Mouse (Mus musculus) G1E-ER4 (cell line): Measurements from ENCODE around the gene Gtf2b. TPM values are rescaled to one million over a fixed set of nuclear protein-coding genes. Genes with fewer than 3 reads are reported as not detected.

Experiments
- GATA1 ChIP-seq: IDR thresholded peaks from one replicate; pipeline ENCODE4 v1.8.0; 2012; ENCODE audit warnings: low read length, inconsistent platforms
- polyA plus RNA-seq: library from polyadenylated mRNA; stranded (reverse); fragments of >175 nt; gene quantifications from 2 replicates; pipeline ENCODE4 v1.2.3, GENCODE M21; 2012

The Gtf2b gene
- polyA plus RNA-seq = 3.6 and 3.7 TPM in 2 replicates

- TF ChIP-seq GATA1 = no peak
Measured at GRCm38 (mm10) chr3:142764995-142765777, at the start of gene Gtf2b. Gene Gtf2b, plus strand, starts transcription at chr3:142765045.

- TF ChIP-seq GATA1 = no peak
Measured at GRCm38 (mm10) chr3:142725481-142725880, 39.4 kb upstream of the Gtf2b start.

DNA sequence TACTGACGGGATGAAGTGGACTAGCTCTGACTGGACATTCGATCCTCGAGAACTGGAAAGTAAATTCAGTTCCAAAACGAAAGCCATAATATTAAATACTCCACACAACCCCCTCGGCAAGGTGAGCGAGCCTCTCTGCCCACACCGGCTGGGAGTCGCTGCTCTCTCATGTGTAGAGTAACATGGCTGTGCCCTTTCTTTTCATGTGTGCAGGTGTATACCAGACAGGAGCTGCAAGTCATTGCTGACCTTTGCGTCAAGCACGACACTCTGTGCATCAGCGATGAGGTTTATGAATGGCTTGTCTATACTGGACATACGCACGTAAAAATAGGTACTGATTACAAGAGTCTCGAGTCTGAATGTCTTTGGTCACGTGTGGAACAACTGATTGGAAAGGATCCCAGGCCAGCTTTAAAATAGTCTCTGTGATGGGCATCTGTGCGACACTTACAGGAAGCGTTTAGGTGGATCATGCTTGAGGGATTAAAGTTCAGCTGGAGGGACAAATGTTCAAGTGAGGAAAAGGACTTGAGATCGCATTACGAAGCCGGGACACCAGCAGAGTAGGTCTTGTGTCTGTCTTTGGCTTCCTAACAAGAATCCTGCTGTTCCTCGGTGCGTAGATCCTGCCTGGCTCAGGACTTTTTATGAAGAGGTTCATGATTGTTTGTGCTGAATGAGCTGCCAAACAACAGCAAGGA, 38.7 kb upstream of the Gtf2b start:
- no peak for TF ChIP-seq GATA1

- TF ChIP-seq GATA1 = no peak
Measured at GRCm38 (mm10) chr3:142734291-142734690, 30.6 kb upstream of the Gtf2b start.

GRCm38 (mm10) chr3:142740896-142741295, 23.9 kb upstream of the Gtf2b start:
- TF ChIP-seq GATA1 = no peak

GRCm38 (mm10) chr3:142743973-142744898, 20.6 kb upstream of the Gtf2b start:
- no peak for TF ChIP-seq GATA1

- TF ChIP-seq GATA1 = no peak
Measured at GRCm38 (mm10) chr3:142745076-142745475, 19.8 kb upstream of the Gtf2b start.

GRCm38 (mm10) chr3:142747673-142748072, 17.2 kb upstream of the Gtf2b start:
- no peak for TF ChIP-seq GATA1

- no peak for TF ChIP-seq GATA1
Measured at GRCm38 (mm10) chr3:142749131-142749530, 15.7 kb upstream of the Gtf2b start.

DNA sequence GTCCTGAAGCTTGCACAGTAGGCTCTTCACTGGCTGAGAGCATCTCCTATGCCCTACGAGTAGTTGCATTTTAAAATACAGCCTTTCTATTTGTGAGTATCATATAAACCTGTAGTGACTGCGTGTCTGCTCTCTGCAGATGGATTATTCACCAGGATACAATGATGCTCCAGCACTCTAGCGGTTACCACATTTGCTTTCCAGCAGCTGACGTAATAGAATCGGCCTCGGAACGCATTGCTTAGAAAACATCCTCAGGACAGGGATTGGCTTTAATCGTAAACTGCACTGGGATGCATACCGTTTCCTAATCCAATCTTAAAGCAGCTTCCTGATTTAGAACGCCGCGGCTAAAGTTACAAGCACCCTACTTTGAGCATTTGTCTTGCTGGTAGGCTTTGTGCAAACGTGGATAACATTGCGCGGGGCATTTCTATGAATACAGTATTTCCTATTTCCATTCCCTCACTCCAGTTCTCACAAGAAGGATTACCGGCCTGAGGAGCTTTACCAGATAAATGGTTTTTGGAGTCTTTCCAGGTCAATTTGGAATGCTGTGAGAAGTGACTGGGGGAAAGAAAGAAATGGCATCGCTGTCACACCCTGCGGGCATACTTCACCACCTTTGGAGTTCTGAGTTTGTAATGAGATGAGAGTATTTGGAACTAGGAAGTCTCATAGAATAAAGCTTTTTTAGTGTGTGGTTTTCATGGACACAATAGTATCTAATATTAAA, 9.5 kb upstream of the Gtf2b start:
- no peak for TF ChIP-seq GATA1

GRCm38 (mm10) chr3:142757841-142758240, 7.0 kb upstream of the Gtf2b start:
- peak; percentile 86 for TF ChIP-seq GATA1

GRCm38 (mm10) chr3:142758593-142758992, 6.3 kb upstream of the Gtf2b start:
- TF ChIP-seq GATA1 = no peak

- TF ChIP-seq GATA1 = no peak
Measured at GRCm38 (mm10) chr3:142760356-142760755, 4.5 kb upstream of the Gtf2b start.

DNA sequence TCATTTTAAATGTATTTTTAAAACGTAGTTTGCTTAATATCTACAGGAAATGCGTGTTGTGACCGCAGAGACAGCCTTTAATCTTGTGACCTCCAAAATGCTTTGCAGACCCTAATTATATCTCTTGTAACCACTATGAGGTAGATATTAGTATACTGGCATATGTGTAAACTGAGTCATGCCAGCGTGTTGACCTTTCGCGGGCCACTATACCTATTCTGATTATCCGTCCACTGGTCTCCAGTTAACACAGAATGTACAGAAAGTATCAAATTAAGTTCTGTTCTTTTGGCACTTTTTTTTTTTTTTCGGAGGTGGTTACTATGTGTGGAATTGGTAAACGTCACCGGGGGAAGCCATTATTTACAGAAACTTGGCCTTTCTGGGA, 927 bp downstream of the Gtf2b start:
- no peak for TF ChIP-seq GATA1

GRCm38 (mm10) chr3:142768498-142768897, 3.7 kb downstream of the Gtf2b start:
- no peak for TF ChIP-seq GATA1
